Mouse (Mus musculus) layer of hippocampus, postnatal 10 days (tissue): Measurements from ENCODE around the gene Stxbp6. TPM values are rescaled to one million over a fixed set of nuclear protein-coding genes. Genes with fewer than 3 reads are reported as not detected.

Source experiments
- DNase-seq, 2 experiments: peaks; one replicate each; pipeline ENCODE4 v3.0.0; 2021; ENCODE audit warnings: low spot score in 2 of 2
- total RNA-seq, 2 experiments: library from RNA; stranded (reverse); gene quantifications; 2 replicates each; pipeline ENCODE4 v1.2.3; 2021

The Stxbp6 gene
- total RNA-seq, 2 experiments from 2014 or later: 32.1 to 38.9 TPM

DNA sequence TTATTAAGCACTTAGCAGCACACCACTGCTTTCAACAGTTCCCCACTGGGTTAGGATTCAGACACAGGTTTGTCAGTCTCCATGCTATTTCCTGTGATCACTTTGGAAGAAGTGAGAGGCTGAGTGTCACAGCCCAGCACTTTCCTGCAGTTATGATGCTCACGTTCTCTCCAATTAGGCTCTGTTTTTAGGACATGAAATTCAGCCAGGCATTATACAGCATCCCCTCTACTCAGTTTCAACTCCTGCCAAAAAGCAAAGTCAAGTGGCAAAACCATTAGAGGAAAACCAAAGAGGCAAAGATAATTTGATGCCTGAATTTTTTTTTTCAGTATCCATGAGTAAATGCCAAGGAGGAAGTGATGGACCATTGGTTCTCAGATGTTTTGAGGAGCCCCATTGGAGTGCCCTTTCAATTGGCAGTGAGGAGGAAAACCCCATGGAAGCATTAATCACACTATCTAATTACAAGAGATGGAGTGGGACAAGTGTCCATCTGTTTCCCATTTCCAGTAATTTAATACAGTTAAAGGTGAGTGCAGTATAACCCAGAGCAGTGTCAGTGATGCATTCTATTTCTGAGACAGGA is 238.5 kb downstream of the Stxbp6 start:
- no peak for DNase-seq

DNA sequence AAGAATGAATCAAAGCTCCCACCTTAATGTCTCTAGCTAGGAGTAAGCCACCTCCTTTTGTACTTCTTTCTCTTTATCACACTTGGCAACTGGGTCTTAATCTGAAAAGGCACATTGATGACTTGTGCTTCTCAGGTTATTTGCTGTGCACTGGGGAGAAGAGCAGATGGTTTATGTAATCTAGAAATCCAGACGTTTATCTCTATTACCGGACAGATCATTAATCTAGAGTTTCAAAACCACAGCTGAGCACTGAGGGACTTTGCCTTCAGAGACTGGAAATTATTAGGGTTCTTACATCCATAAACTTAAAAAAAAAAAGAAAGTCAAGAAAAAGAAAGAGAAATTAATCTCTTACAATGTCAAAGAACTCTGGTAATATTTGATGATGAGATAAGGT is 262.6 kb downstream of the Stxbp6 start:
- no peak for DNase-seq

DNA sequence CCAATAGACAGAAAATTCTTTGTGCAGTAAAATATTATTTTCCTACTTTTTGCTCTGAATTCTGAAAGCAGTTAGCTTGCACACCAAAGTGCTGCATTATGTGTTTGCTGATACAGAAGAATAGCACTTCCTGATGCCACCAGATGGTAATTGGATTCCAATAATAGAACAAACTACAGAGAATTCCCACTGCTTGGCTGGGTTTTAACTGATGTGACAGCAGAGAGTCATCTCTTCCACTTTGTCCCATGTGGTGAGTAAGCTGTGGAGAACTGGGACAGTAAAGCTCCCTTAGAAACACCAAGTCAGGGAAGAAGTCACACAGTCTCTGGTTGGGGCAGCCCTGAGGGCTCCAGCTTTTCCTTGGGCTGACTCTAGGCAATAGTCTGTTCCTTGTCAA is 270.3 kb downstream of the Stxbp6 start:
- peak in 1 of 2 experiments; percentile 8 for DNase-seq
